Comparison of ENCODE assay signal across 8 mouse cellular contexts in the genomic region with DNA sequence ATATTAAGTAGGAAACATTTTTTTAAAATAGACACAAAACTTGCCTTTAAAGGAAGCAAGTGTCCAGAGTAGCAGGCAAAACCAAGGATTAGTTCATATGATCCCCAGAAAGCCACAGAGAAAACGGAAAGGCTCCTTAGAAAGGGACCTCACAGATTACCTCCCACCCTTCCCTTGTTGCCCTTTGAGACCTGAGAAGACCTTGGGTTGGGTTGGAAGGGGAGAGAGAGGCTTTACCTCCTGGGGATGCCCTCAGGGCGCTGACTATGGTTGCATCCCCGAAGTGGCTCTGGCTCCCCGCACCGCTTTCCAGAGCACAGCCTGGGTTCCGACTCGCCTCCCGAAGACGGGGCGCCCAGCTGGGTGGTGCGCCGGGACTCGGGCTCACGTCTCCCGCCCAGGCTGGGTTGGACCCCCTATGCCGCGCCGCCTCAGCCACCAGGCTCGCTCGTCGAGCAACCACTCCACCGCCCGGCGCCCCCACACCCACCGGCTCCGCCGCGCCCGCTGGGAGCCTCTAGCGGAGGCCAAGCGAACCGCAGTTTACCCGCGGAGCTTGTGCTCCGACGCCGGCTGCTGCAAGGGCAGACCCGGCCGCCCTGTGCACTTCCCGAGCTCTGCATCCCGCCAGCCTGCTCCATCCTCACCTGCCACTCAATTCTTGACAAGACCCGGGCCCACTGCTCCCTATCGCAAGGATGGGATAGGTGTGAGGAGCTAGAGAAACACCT. TPM values are rescaled to one million over a fixed set of nuclear protein-coding genes. Genes with fewer than 3 reads are reported as not detected.
DNase-seq lines count a peak whose midpoint lies in the region; ATAC-seq and TF ChIP-seq lines count a peak whose summit lies in the region.

No protein-coding gene starts in this region.

- H3K9ac ChIP-seq in embryonic facial prominence, embryonic 11.5 days (replicated peaks; ENCODE audit: low read length), result peak overlapping the region; percentile 34; the same call in 1 of the 2 replicates

- H3K4me2 ChIP-seq in embryonic facial prominence, embryonic 11.5 days (ENCODE audit: low read depth, low read length), result peak overlapping the region; percentile 91

- no peaks in the 10 kb centered on the region for H3K36me3 ChIP-seq in C2C12 (ENCODE audit: control insufficient read depth, insufficient read depth)
- no peaks in the 10 kb centered on the region for H3K36me3 ChIP-seq in embryonic facial prominence, embryonic 11.5 days (replicated peaks; ENCODE audit: control insufficient read depth, insufficient read depth, low read depth, low read length)

- peak overlapping the region; percentile 44 for H3ac ChIP-seq in C2C12 (ENCODE audit: control insufficient read depth, insufficient read length, low read depth)

- no peaks in the 10 kb centered on the region for H3K79me2 ChIP-seq in C2C12 (ENCODE audit: control insufficient read depth, insufficient read depth)

- no peak overlapping the region for H3K4me3 ChIP-seq in C2C12 (ENCODE audit: insufficient read depth, poor library complexity, severe bottlenecking)
- H3K4me3 ChIP-seq in embryonic facial prominence, embryonic 11.5 days (ENCODE audit: low read depth, low read length), result peak overlapping the region; percentile 42

- DNase-seq in cerebellum, adult 11 months, result no peak
- peak; percentile 84 for DNase-seq in embryonic facial prominence, embryonic 11.5 days (ENCODE audit: low spot score)
- peak; percentile 13 to 49 for DNase-seq in heart, postnatal 14 days
- DNase-seq in layer of hippocampus, postnatal 25 days (ENCODE audit: extremely low spot score in 1 of 2, low spot score in 1 of 2), result peak; percentile 77 to 80
- DNase-seq in right cerebral cortex, postnatal 4 days, result peak; percentile 84

- no peak for TF ChIP-seq CTCF in C2C12 (IDR thresholded peaks at IDR 0.05; ENCODE audit: control insufficient read depth, insufficient read depth, insufficient read length)

- no peaks in the 10 kb centered on the region for H3K9me3 ChIP-seq in embryonic facial prominence, embryonic 11.5 days (replicated peaks; ENCODE audit: control insufficient read depth, low read length)

- no peaks in the 10 kb centered on the region for H3K27me3 ChIP-seq in C2C12 (ENCODE audit: control insufficient read depth, insufficient read depth, insufficient read length)
- peaks cover 26% of the 10 kb centered on the region for H3K27me3 ChIP-seq in embryonic facial prominence, embryonic 11.5 days (ENCODE audit: control insufficient read depth, insufficient read depth, low read length)

- peak; percentile 63; the same call in 1 of the 2 replicates for ATAC-seq in cerebellum, adult (ENCODE audit: insufficient number of reproducible peaks, low FRiP score, low TSS enrichment)
- peak; percentile 94 for ATAC-seq in embryonic facial prominence, embryonic 11.5 days (replicated peaks; ENCODE audit: insufficient number of reproducible peaks, low FRiP score, low TSS enrichment, low read depth)
- peak; percentile 90 for ATAC-seq in megakaryocyte progenitor cell, adult 5-6 weeks (replicated peaks; ENCODE audit: poor library complexity)

- no peaks in the 10 kb centered on the region for H3K79me3 ChIP-seq in C2C12 (ENCODE audit: low read depth)

- H3K27ac ChIP-seq in embryonic facial prominence, embryonic 11.5 days (replicated peaks; ENCODE audit: low read depth, low read length), result no peak overlapping the region

- WGBS in embryonic facial prominence, embryonic 11.5 days, result under 1% methylated on average over 40 of the region's 43 CpGs

- H3K4me1 ChIP-seq in embryonic facial prominence, embryonic 11.5 days (ENCODE audit: control insufficient read depth, insufficient read depth, low read length), result no peaks in the 10 kb centered on the region

- intact Hi-C loops in heart, postnatal 14 days (cut with DNase I), result no loop called here

TF ChIP-seq in C2C12, 6 proteins besides CTCF, POLR2A, EP300 and RAD21:
- TF ChIP-seq CEBPB (IDR thresholded peaks at IDR 0.05; ENCODE audit: low read depth), result no peak
- no peak for TF ChIP-seq USF1 (IDR thresholded peaks at IDR 0.05; ENCODE audit: low read depth)
- TF ChIP-seq MAX (IDR thresholded peaks at IDR 0.05), result no peak
- TF ChIP-seq FOSL1 (IDR thresholded peaks at IDR 0.05; ENCODE audit: insufficient read depth, low read length, poor library complexity, severe bottlenecking), result no peak
- TF ChIP-seq MYOD1 (IDR thresholded peaks at IDR 0.05; ENCODE audit: control insufficient read depth, insufficient read length, low read depth), result no peak
- TF ChIP-seq MYOG (IDR thresholded peaks at IDR 0.05; ENCODE audit: control insufficient read depth, extremely low read depth, insufficient read length), result no peak

RNA-seq across cellular contexts. Expression of a gene that starts 1.4 kb away (rescaled TPM):
- polyA plus RNA-seq in C2C12 (2012; fragmentation: generic; extraction: Trizol), result 0.05 TPM
- 2.6 and 3.9 TPM in 2 replicates for polyA plus RNA-seq in embryonic facial prominence, embryonic 11.5 days (2014; fragmentation: Nextera tagmentation; extraction: Ambion mirVana)
- total RNA-seq in heart, postnatal 14 days (2021), result not detected
- 10 to 100 TPM; 37.0 to 51.2 TPM for total RNA-seq in layer of hippocampus, postnatal 25 days (2021)
- total RNA-seq in megakaryocyte progenitor cell, adult 5-6 weeks (2015), result not detected in 2 replicates
- total RNA-seq in megakaryocyte progenitor cell, adult 5-6 weeks (2017), result not detected in 2 replicates

Comparison
In these comparisons a context has a peak if more than half of its experiments do, and no peak if none do; other contexts are left out.
1. RNA of a gene that starts 1.4 kb away (total RNA-seq): 37.0 to 51.2 TPM in layer of hippocampus, postnatal 25 days; not detected in heart, postnatal 14 days and not detected in megakaryocyte progenitor cell, adult 5-6 weeks; every median in the first group is over 10 times any median in the second.
2. Peak in every context shown above with its lines, with median percentiles within 50 percentile points of each other: ATAC-seq.